Mouse (Mus musculus) neural tube, embryonic 13.5 days (tissue): ENCODE data around the gene Atp13a2. TPM values are rescaled to one million over a fixed set of nuclear protein-coding genes. Genes with fewer than 3 reads are reported as not detected.
A peak's percentile ranks its signal among the peaks of the same experiment; 100 is the strongest.

Experiments used
- ATAC-seq: fragments of 200-750 bp; cut with Nextera tagmentation; 2 replicates; pipeline ENCODE4 v1.8.0; 2017; ENCODE audit warnings: low read depth, mild to moderate bottlenecking, moderate TSS enrichment, moderate library complexity
- H3K27ac ChIP-seq: fragments of 300-500 bp; sonication (generic); replicated peaks from 2 replicates; pipeline ENCODE4 v1.5.1; 2015; ENCODE audit warnings: moderate library complexity, mild to moderate bottlenecking, inconsistent platforms
- H3K27me3 ChIP-seq: fragments of 300-500 bp; sonication (generic); 2 replicates; pipeline ENCODE4 v1.6.1; 2015; ENCODE audit warnings: mild to moderate bottlenecking, inconsistent platforms
- H3K36me3 ChIP-seq: fragments of 300-500 bp; sonication (generic); 2 replicates; pipeline ENCODE4 v1.6.1; 2015; ENCODE audit warnings: mild to moderate bottlenecking, inconsistent platforms
- H3K4me1 ChIP-seq: fragments of 300-500 bp; sonication (generic); replicated peaks from 2 replicates; pipeline ENCODE4 v1.6.1; 2015; ENCODE audit warnings: inconsistent platforms
- H3K4me2 ChIP-seq: fragments of 300-500 bp; sonication (generic); 2 replicates; pipeline ENCODE4 v1.6.1; 2015; ENCODE audit warnings: inconsistent platforms, mild to moderate bottlenecking, moderate library complexity
- H3K4me3 ChIP-seq: fragments of 300-500 bp; sonication (generic); 2 replicates; pipeline ENCODE4 v1.5.1; 2015; ENCODE audit warnings: mild to moderate bottlenecking, inconsistent platforms
- H3K9ac ChIP-seq: fragments of 300-500 bp; sonication (generic); 2 replicates; pipeline ENCODE4 v1.6.1; 2015; ENCODE audit warnings: moderate library complexity, mild to moderate bottlenecking, inconsistent platforms
- H3K9me3 ChIP-seq: fragments of 300-500 bp; sonication (generic); 2 replicates; pipeline ENCODE4 v1.6.1; 2016; ENCODE audit warnings: inconsistent platforms
- WGBS: fragments of 180-500 bp; shearing (Covaris S2); methylation state at CpG from one replicate; pipeline ENCODE4 v1.1.7; 2015; 5-methylcytosine and 5-hydroxymethylcytosine counted together
- polyA plus RNA-seq: library from polyadenylated mRNA; unstranded; fragments of >200 nt; fragmentation: Nextera tagmentation; extraction: Ambion mirVana; gene quantifications from 2 replicates; pipeline ENCODE4 v1.2.1, GENCODE M21; 2015

Atp13a2 gene
- polyA plus RNA-seq, 1 experiment from 2014 or later, result 144 TPM

GRCm38 (mm10) chr4:140986024-140986710 lies 506 bp upstream of the Atp13a2 start:
- H3K9ac ChIP-seq, result peak overlapping the region; percentile 95
- no peaks in the 10 kb centered on the region for H3K27me3 ChIP-seq
- no peaks in the 10 kb centered on the region for H3K9me3 ChIP-seq
- peak overlapping the region; percentile 88 for H3K27ac ChIP-seq
- 28% methylated on average over 15 of the region's 15 CpGs for WGBS
- H3K4me3 ChIP-seq, result peak overlapping the region; percentile 97
- peaks cover 50% of the 10 kb centered on the region for H3K4me1 ChIP-seq
- H3K36me3 ChIP-seq, result peaks cover 9% of the 10 kb centered on the region; the same call in 1 of the 2 replicates
- peak overlapping the region; percentile 91 for H3K4me2 ChIP-seq
- ATAC-seq, result peak; percentile 41

GRCm38 (mm10) chr4:140987476-140987875 lies 803 bp downstream of the Atp13a2 start:
- Histone ChIP-seq H3K4me1 (peaks cover 59% of the 10 kb centered on the region), H3K36me3 (peaks cover 14% of the 10 kb centered on the region), H3K4me3 (peak overlapping the region; percentile 97), H3K9me3 (no peaks in the 10 kb centered on the region), H3K4me2 (peak overlapping the region; percentile 91), H3K27ac (peak overlapping the region; percentile 88), H3K27me3 (no peaks in the 10 kb centered on the region), H3K9ac (peak overlapping the region; percentile 95)
- peak; percentile 3; the same call in 1 of the 2 replicates for ATAC-seq
- 28% methylated on average over 7 of the region's 7 CpGs for WGBS

GRCm38 (mm10) chr4:140988706-140989290 lies 2.1 kb downstream of the Atp13a2 start:
- ATAC-seq, result no peak
- no peaks in the 10 kb centered on the region for H3K9me3 ChIP-seq
- peaks cover 50% of the 10 kb centered on the region for H3K4me1 ChIP-seq
- H3K9ac ChIP-seq, result peak overlapping the region; percentile 41
- 0 out of 2 replicates have a peak overlapping the region, but pooled peaks have one; percentile 13 for H3K27ac ChIP-seq
- no peaks in the 10 kb centered on the region for H3K27me3 ChIP-seq
- H3K36me3 ChIP-seq, result peaks cover 27% of the 10 kb centered on the region
- H3K4me2 ChIP-seq, result peak overlapping the region; percentile 91
- H3K4me3 ChIP-seq, result peak overlapping the region; percentile 97
- WGBS, result 59% methylated on average over 7 of the region's 7 CpGs

- H3K9me3 ChIP-seq, result no peaks in the 10 kb centered on the region
- H3K27ac ChIP-seq, result 0 out of 2 replicates have a peak overlapping the region, but pooled peaks have one; percentile 13
- WGBS, result 83% methylated on average over 14 of the region's 14 CpGs
- peaks cover 34% of the 10 kb centered on the region for H3K36me3 ChIP-seq
- H3K4me3 ChIP-seq, result 0 out of 2 replicates have a peak overlapping the region, but pooled peaks have one; percentile 97
- peak overlapping the region; percentile 91; the same call in 1 of the 2 replicates for H3K4me2 ChIP-seq
- H3K27me3 ChIP-seq, result no peaks in the 10 kb centered on the region
- H3K4me1 ChIP-seq, result peaks cover 50% of the 10 kb centered on the region
- ATAC-seq, result no peak
- H3K9ac ChIP-seq, result 0 out of 2 replicates have a peak overlapping the region, but pooled peaks have one; percentile 41
Measured at GRCm38 (mm10) chr4:140989447-140989846, 2.8 kb downstream of the Atp13a2 start.

- 76% methylated on average over 20 of the region's 20 CpGs for WGBS
- no peak overlapping the region for H3K4me2 ChIP-seq
- H3K27ac ChIP-seq, result no peak overlapping the region; the same call in 1 of the 2 replicates
- ATAC-seq, result no peak
- peaks cover 62% of the 10 kb centered on the region for H3K36me3 ChIP-seq
- no peaks in the 10 kb centered on the region for H3K9me3 ChIP-seq
- no peaks in the 10 kb centered on the region for H3K27me3 ChIP-seq
- peak overlapping the region; percentile 19; the same call in 1 of the 2 replicates for H3K9ac ChIP-seq
- H3K4me1 ChIP-seq, result peaks cover 40% of the 10 kb centered on the region
- no peak overlapping the region for H3K4me3 ChIP-seq
Measured at GRCm38 (mm10) chr4:140992215-140992614, 5.5 kb downstream of the Atp13a2 start.

- Histone ChIP-seq H3K4me2 (no peak overlapping the region), H3K36me3 (peaks cover 76% of the 10 kb centered on the region), H3K9me3 (no peaks in the 10 kb centered on the region), H3K27ac (no peak overlapping the region), H3K4me1 (peaks cover 24% of the 10 kb centered on the region), H3K27me3 (no peaks in the 10 kb centered on the region), H3K4me3 (no peak overlapping the region), H3K9ac (no peak overlapping the region)
- WGBS, result 95% methylated on average over 8 of the region's 8 CpGs
- no peak for ATAC-seq
Measured at GRCm38 (mm10) chr4:140993846-140994245, 7.2 kb downstream of the Atp13a2 start.

- Histone ChIP-seq H3K36me3 (peaks cover 89% of the 10 kb centered on the region), H3K4me2 (no peak overlapping the region), H3K27ac (no peak overlapping the region), H3K27me3 (no peaks in the 10 kb centered on the region), H3K9ac (no peak overlapping the region), H3K4me3 (no peak overlapping the region), H3K9me3 (no peaks in the 10 kb centered on the region), H3K4me1 (peaks cover 9% of the 10 kb centered on the region)
- ATAC-seq, result no peak
- WGBS, result 88% methylated on average over 8 of the region's 8 CpGs
Measured at GRCm38 (mm10) chr4:140995811-140996210, 9.1 kb downstream of the Atp13a2 start.

GRCm38 (mm10) chr4:140996812-140997211 lies 10.1 kb downstream of the Atp13a2 start:
- ATAC-seq, result no peak
- Histone ChIP-seq H3K9ac (no peak overlapping the region), H3K27ac (no peak overlapping the region), H3K9me3 (no peaks in the 10 kb centered on the region), H3K4me2 (no peak overlapping the region), H3K36me3 (peaks cover 98% of the 10 kb centered on the region), H3K4me3 (no peak overlapping the region), H3K4me1 (peaks cover 3% of the 10 kb centered on the region), H3K27me3 (no peaks in the 10 kb centered on the region)
- WGBS, result 93% methylated on average over 9 of the region's 9 CpGs

GRCm38 (mm10) chr4:141005983-141006382 lies 19.3 kb downstream of the Atp13a2 start:
- Histone ChIP-seq H3K27ac (no peak overlapping the region), H3K4me3 (no peak overlapping the region), H3K9me3 (no peaks in the 10 kb centered on the region), H3K9ac (no peak overlapping the region), H3K27me3 (no peaks in the 10 kb centered on the region), H3K36me3 (peaks cover 77% of the 10 kb centered on the region), H3K4me2 (no peak overlapping the region), H3K4me1 (peaks cover 10% of the 10 kb centered on the region)
- no peak for ATAC-seq
- 84% methylated on average over 13 of the region's 13 CpGs for WGBS

GRCm38 (mm10) chr4:141008028-141008427 lies 21.4 kb downstream of the Atp13a2 start:
- 91% methylated on average over 8 of the region's 8 CpGs for WGBS
- no peak overlapping the region for H3K27ac ChIP-seq
- H3K4me3 ChIP-seq, result no peak overlapping the region
- no peak overlapping the region for H3K4me2 ChIP-seq
- H3K36me3 ChIP-seq, result peaks cover 62% of the 10 kb centered on the region
- no peaks in the 10 kb centered on the region for H3K9me3 ChIP-seq
- no peak for ATAC-seq
- H3K9ac ChIP-seq, result no peak overlapping the region
- H3K27me3 ChIP-seq, result no peaks in the 10 kb centered on the region
- peaks cover 30% of the 10 kb centered on the region for H3K4me1 ChIP-seq

GRCm38 (mm10) chr4:141010118-141010517 lies 23.4 kb downstream of the Atp13a2 start, which contains the start of gene Mfap2:
Mfap2 (plus strand) TSS chr4:141010418.
- Histone ChIP-seq H3K36me3 (peaks cover 62% of the 10 kb centered on the region), H3K9me3 (no peaks in the 10 kb centered on the region), H3K27me3 (no peaks in the 10 kb centered on the region), H3K4me3 (peak within 1 kb of the TSS; percentile 74), H3K9ac (peak within 1 kb of the TSS; percentile 90), H3K4me1 (peaks cover 41% of the 10 kb centered on the region), H3K4me2 (peak within 1 kb of the TSS; percentile 85), H3K27ac (peak within 1 kb of the TSS; percentile 85)
- 26% methylated on average over 7 of the region's 7 CpGs for WGBS
- no peak for ATAC-seq

GRCm38 (mm10) chr4:141010526-141010925 lies 23.9 kb downstream of the Atp13a2 start:
- H3K4me1 ChIP-seq, result peaks cover 41% of the 10 kb centered on the region
- H3K9ac ChIP-seq, result peak overlapping the region; percentile 90
- no peaks in the 10 kb centered on the region for H3K9me3 ChIP-seq
- peak overlapping the region; percentile 85 for H3K27ac ChIP-seq
- H3K4me3 ChIP-seq, result peak overlapping the region; percentile 74
- peak overlapping the region; percentile 85 for H3K4me2 ChIP-seq
- H3K27me3 ChIP-seq, result no peaks in the 10 kb centered on the region
- peaks cover 62% of the 10 kb centered on the region for H3K36me3 ChIP-seq
- peak; percentile 84 for ATAC-seq
- WGBS, result 1% methylated on average over 26 of the region's 26 CpGs
